Mouse (Mus musculus): ENCODE results near the gene Krt84. TPM values are rescaled to one million over a fixed set of nuclear protein-coding genes. Genes with fewer than 3 reads are reported as not detected.

Gene Krt84
- polyA plus RNA-seq, 1 experiment from 2014 or later: not detected

- no peak for ATAC-seq
These were observed 38.9 kb downstream of the Krt84 start for GRCm38 (mm10) chr15:101493713-101494112.

GRCm38 (mm10) chr15:101492718-101493117 is 39.9 kb downstream of the Krt84 start:
- no peak overlapping the region for H3K4me3 ChIP-seq
- H3K4me1 ChIP-seq: no peaks in the 10 kb centered on the region
- no peak overlapping the region for H3K27ac ChIP-seq
- no peak for ATAC-seq
- H3K9ac ChIP-seq: no peak overlapping the region
- no peaks in the 10 kb centered on the region for H3K36me3 ChIP-seq (ENCODE audit: poor library complexity, severe bottlenecking)
- H3K27me3 ChIP-seq: no peaks in the 10 kb centered on the region
- 78% methylated on average over 8 of the region's 8 CpGs for WGBS
- no peaks in the 10 kb centered on the region for H3K9me3 ChIP-seq (replicated peaks)
- H3K4me2 ChIP-seq: no peak overlapping the region

More at GRCm38 (mm10) chr15:101493713-101494112, 38.9 kb downstream of the Krt84 start:
- 94% methylated on average over 6 of the region's 6 CpGs for WGBS
- H3K27ac ChIP-seq: no peak overlapping the region
- H3K9me3 ChIP-seq (replicated peaks): no peaks in the 10 kb centered on the region
- H3K9ac ChIP-seq: no peak overlapping the region
- no peaks in the 10 kb centered on the region for H3K4me1 ChIP-seq
- H3K4me3 ChIP-seq: no peak overlapping the region
- no peak overlapping the region for H3K4me2 ChIP-seq
- H3K36me3 ChIP-seq (ENCODE audit: poor library complexity, severe bottlenecking): no peaks in the 10 kb centered on the region
- H3K27me3 ChIP-seq: no peaks in the 10 kb centered on the region

- H3K9ac ChIP-seq: no peak within 1 kb of the TSS
- 61% methylated on average over 6 of the region's 6 CpGs for WGBS
- no peaks in the 10 kb centered on the region for H3K36me3 ChIP-seq (ENCODE audit: poor library complexity, severe bottlenecking)
- H3K4me3 ChIP-seq: no peak within 1 kb of the TSS
- H3K4me1 ChIP-seq: no peaks in the 10 kb centered on the region
- no peaks in the 10 kb centered on the region for H3K9me3 ChIP-seq (replicated peaks)
- no peak within 1 kb of the TSS for H3K27ac ChIP-seq
- ATAC-seq: no peak
- H3K4me2 ChIP-seq: no peak within 1 kb of the TSS
- H3K27me3 ChIP-seq: no peaks in the 10 kb centered on the region
These were observed 41.2 kb downstream of the Krt84 start, which contains the start of gene Krt83 for GRCm38 (mm10) chr15:101491431-101491830. Krt83 (minus strand) TSS chr15:101491512.

- WGBS: 81% methylated on average over 11 of the region's 11 CpGs
- H3K4me1 ChIP-seq: no peaks in the 10 kb centered on the region
- ATAC-seq: no peak
- no peak overlapping the region for H3K4me3 ChIP-seq
- H3K9ac ChIP-seq: no peak overlapping the region
- H3K9me3 ChIP-seq (replicated peaks): no peaks in the 10 kb centered on the region
- no peaks in the 10 kb centered on the region for H3K36me3 ChIP-seq (ENCODE audit: poor library complexity, severe bottlenecking)
- H3K27ac ChIP-seq: no peak overlapping the region
- H3K4me2 ChIP-seq: no peak overlapping the region
- H3K27me3 ChIP-seq: no peaks in the 10 kb centered on the region
These were observed 46.5 kb downstream of the Krt84 start for GRCm38 (mm10) chr15:101485911-101486635.

- Histone ChIP-seq H3K36me3 (ENCODE audit: poor library complexity, severe bottlenecking) (no peaks in the 10 kb centered on the region), H3K9ac (no peak overlapping the region), H3K9me3 (replicated peaks) (no peaks in the 10 kb centered on the region), H3K4me1 (no peaks in the 10 kb centered on the region), H3K4me3 (no peak overlapping the region), H3K27me3 (no peaks in the 10 kb centered on the region), H3K27ac (no peak overlapping the region), H3K4me2 (no peak overlapping the region)
- WGBS: 87% methylated on average over 1 of the region's 1 CpGs
- ATAC-seq: no peak
These were observed 47.7 kb downstream of the Krt84 start for GRCm38 (mm10) chr15:101484939-101485338.

GRCm38 (mm10) chr15:101483646-101484045 is 49.0 kb downstream of the Krt84 start:
- Histone ChIP-seq H3K4me1 (peaks cover 11% of the 10 kb centered on the region), H3K4me3 (no peak overlapping the region), H3K27me3 (0 out of 2 replicates have a peak, but pooled peaks cover 3% of the 10 kb centered on the region), H3K9ac (no peak overlapping the region), H3K4me2 (no peak overlapping the region), H3K27ac (no peak overlapping the region), H3K36me3 (ENCODE audit: poor library complexity, severe bottlenecking) (no peaks in the 10 kb centered on the region), H3K9me3 (replicated peaks) (no peaks in the 10 kb centered on the region)
- no peak for ATAC-seq
- WGBS: 78% methylated on average over 1 of the region's 1 CpGs

- Histone ChIP-seq H3K4me1 (peaks cover 11% of the 10 kb centered on the region), H3K27me3 (0 out of 2 replicates have a peak, but pooled peaks cover 6% of the 10 kb centered on the region), H3K9me3 (replicated peaks) (no peaks in the 10 kb centered on the region), H3K27ac (no peak overlapping the region), H3K9ac (no peak overlapping the region), H3K36me3 (ENCODE audit: poor library complexity, severe bottlenecking) (no peaks in the 10 kb centered on the region), H3K4me2 (no peak overlapping the region), H3K4me3 (no peak overlapping the region)
- ATAC-seq: no peak
- 49% methylated on average over 4 of the region's 4 CpGs for WGBS
These were observed 50.6 kb downstream of the Krt84 start for GRCm38 (mm10) chr15:101482056-101482455.

GRCm38 (mm10) chr15:101479666-101480060 is 53.0 kb downstream of the Krt84 start:
- no peak overlapping the region for H3K27ac ChIP-seq
- no peak for ATAC-seq
- peak overlapping the region; percentile 33 for H3K4me3 ChIP-seq
- H3K9ac ChIP-seq: peak overlapping the region; percentile 5; the same call in 1 of the 2 replicates
- H3K4me1 ChIP-seq: peaks cover 11% of the 10 kb centered on the region
- WGBS: 29% methylated on average over 11 of the region's 11 CpGs
- H3K27me3 ChIP-seq: 0 out of 2 replicates have a peak, but pooled peaks cover 6% of the 10 kb centered on the region
- H3K9me3 ChIP-seq (replicated peaks): no peaks in the 10 kb centered on the region
- H3K36me3 ChIP-seq (ENCODE audit: poor library complexity, severe bottlenecking): no peaks in the 10 kb centered on the region
- H3K4me2 ChIP-seq: peak overlapping the region; percentile 66

- no peaks in the 10 kb centered on the region for H3K36me3 ChIP-seq (ENCODE audit: poor library complexity, severe bottlenecking)
- peak; percentile 36; the same call in 1 of the 2 replicates for ATAC-seq
- H3K4me1 ChIP-seq: peaks cover 11% of the 10 kb centered on the region
- peak overlapping the region; percentile 5 for H3K9ac ChIP-seq
- no peak overlapping the region for H3K27ac ChIP-seq
- H3K9me3 ChIP-seq (replicated peaks): no peaks in the 10 kb centered on the region
- WGBS: 13% methylated on average over 31 of the region's 31 CpGs
- H3K4me3 ChIP-seq: peak overlapping the region; percentile 33
- H3K4me2 ChIP-seq: peak overlapping the region; percentile 66
- 0 out of 2 replicates have a peak, but pooled peaks cover 6% of the 10 kb centered on the region for H3K27me3 ChIP-seq
These were observed 53.5 kb downstream of the Krt84 start for GRCm38 (mm10) chr15:101479007-101479665.

Small RNA genes within 50 kb of the gene (microRNA-seq; reads per million reads assigned to microRNA genes)
- gene Gm44393 (not detected), gene Gm44460 (not detected)

Other genes with a start within 250 kb of the Krt84 start
- 81.6 and 85.1 TPM in 2 replicates for gene Atg101, start 248.5 kb downstream of the Krt84 start, polyA plus RNA-seq (2015; fragmentation: Nextera tagmentation; extraction: Ambion mirVana)
- gene 6030408B16Rik, start 239.6 kb downstream of the Krt84 start, polyA plus RNA-seq (2015; fragmentation: Nextera tagmentation; extraction: Ambion mirVana): 0.23 and 0.25 TPM in 2 replicates
- 0.05 TPM in 2 replicates for gene Krt80, start 162.7 kb downstream of the Krt84 start, polyA plus RNA-seq (2015; fragmentation: Nextera tagmentation; extraction: Ambion mirVana)
- gene Krt7, start 121.8 kb downstream of the Krt84 start, polyA plus RNA-seq (2015; fragmentation: Nextera tagmentation; extraction: Ambion mirVana): 0.18 and 0.26 TPM in 2 replicates
- 0.10 TPM in 1 of 2 replicates, not detected in the other for gene Krt87, start 94.0 kb downstream of the Krt84 start, polyA plus RNA-seq (2015; fragmentation: Nextera tagmentation; extraction: Ambion mirVana)
- not detected in 2 replicates for gene Krt88, start 85.1 kb downstream of the Krt84 start, polyA plus RNA-seq (2015; fragmentation: Nextera tagmentation; extraction: Ambion mirVana)
- gene Krt81, start 69.1 kb downstream of the Krt84 start, polyA plus RNA-seq (2015; fragmentation: Nextera tagmentation; extraction: Ambion mirVana): not detected in 2 replicates
- gene Krt86, start 59.3 kb downstream of the Krt84 start, polyA plus RNA-seq (2015; fragmentation: Nextera tagmentation; extraction: Ambion mirVana): not detected in 2 replicates
- not detected in 2 replicates for gene Krt83, start 41.3 kb downstream of the Krt84 start, polyA plus RNA-seq (2015; fragmentation: Nextera tagmentation; extraction: Ambion mirVana)
- gene Gm49425, start 15.6 kb downstream of the Krt84 start, polyA plus RNA-seq (2015; fragmentation: Nextera tagmentation; extraction: Ambion mirVana): not detected in 2 replicates
- gene Krt82, start 17.8 kb upstream of the Krt84 start, polyA plus RNA-seq (2015; fragmentation: Nextera tagmentation; extraction: Ambion mirVana): not detected in 2 replicates
- gene Krt90, start 30.1 kb upstream of the Krt84 start, polyA plus RNA-seq (2015; fragmentation: Nextera tagmentation; extraction: Ambion mirVana): not detected in 2 replicates
- not detected in 2 replicates for gene Krt75, start 41.1 kb upstream of the Krt84 start, polyA plus RNA-seq (2015; fragmentation: Nextera tagmentation; extraction: Ambion mirVana)
- not detected in 2 replicates for gene Gm5414, start 95.4 kb upstream of the Krt84 start, polyA plus RNA-seq (2015; fragmentation: Nextera tagmentation; extraction: Ambion mirVana)
- not detected in 2 replicates for gene Gm5478, start 114.6 kb upstream of the Krt84 start, polyA plus RNA-seq (2015; fragmentation: Nextera tagmentation; extraction: Ambion mirVana)
- gene Krt6b, start 147.5 kb upstream of the Krt84 start, polyA plus RNA-seq (2015; fragmentation: Nextera tagmentation; extraction: Ambion mirVana): not detected in 2 replicates
- not detected in 2 replicates for gene Krt6a, start 161.5 kb upstream of the Krt84 start, polyA plus RNA-seq (2015; fragmentation: Nextera tagmentation; extraction: Ambion mirVana)
- gene Krt5, start 180.1 kb upstream of the Krt84 start, polyA plus RNA-seq (2015; fragmentation: Nextera tagmentation; extraction: Ambion mirVana): 0.14 and 0.35 TPM in 2 replicates
- not detected in 2 replicates for gene Krt71, start 210.3 kb upstream of the Krt84 start, polyA plus RNA-seq (2015; fragmentation: Nextera tagmentation; extraction: Ambion mirVana)

Data from forebrain, embryonic 13.5 days (tissue).